Mouse (Mus musculus): ENCODE measurements around the gene Golga2. TPM values are rescaled to one million over a fixed set of nuclear protein-coding genes. Genes with fewer than 3 reads are reported as not detected.

Gene Golga2
- polyA plus RNA-seq, 1 experiment from 2014 or later, result 25.4 TPM

DNA sequence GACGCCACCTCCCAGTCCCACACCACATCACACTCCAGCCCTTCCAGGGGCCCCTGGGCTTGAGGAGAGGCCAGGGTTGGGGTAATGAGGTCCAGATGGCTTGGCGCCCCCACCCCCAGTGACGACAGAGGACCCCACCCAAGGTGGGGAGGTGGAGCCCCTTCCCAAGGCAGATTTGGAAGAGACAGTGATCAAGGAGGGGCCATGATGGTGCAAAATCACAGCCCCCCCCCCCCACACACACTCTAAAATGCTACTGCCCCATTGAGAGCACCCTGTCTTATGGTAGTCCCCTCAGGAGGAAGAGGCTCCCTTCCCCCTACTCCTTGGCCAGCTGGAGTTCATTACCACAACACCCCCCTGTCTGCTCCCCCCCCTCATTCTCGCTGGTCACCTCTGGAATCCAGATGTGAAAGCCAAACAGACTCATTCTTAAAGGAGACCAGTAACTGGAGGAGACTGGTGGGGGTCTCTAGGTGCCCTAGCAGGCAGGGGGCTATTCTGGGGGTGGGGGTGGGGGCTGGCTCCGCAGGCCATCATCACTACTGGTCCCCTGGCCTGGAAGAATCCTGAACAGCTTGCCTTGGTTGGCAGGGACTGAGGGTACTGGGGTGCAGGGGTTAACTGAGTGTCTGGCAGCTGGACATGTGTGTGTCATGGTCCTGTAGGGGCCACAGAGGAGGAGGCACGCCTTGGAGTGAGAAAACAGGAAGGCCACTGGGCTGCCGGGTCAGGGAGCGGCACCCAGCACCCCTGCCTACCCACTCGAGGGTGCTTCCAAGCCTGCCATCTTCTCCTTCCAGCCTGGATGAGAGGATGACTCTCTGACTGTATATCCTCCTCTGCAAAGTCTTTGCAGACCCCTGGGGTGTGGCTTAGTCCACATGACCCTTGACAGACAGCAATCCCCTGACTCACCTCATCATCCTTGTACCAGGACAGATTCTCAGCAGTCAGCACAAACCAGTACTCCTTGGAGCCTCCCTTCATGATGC is 32.7 kb downstream of the Golga2 start:
- Histone ChIP-seq H3K4me3 (ENCODE audit: low read depth, low read length) (no peak overlapping the region), H3K9me3 (ENCODE audit: control insufficient read depth, low read length) (no peaks in the 10 kb centered on the region), H3K4me1 (ENCODE audit: control insufficient read depth, insufficient read depth, low read length) (peaks cover 8% of the 10 kb centered on the region; the same call in 1 of the 2 replicates), H3K9ac (replicated peaks; ENCODE audit: low read depth, low read length) (no peak overlapping the region), H3K27ac (ENCODE audit: low read depth, low read length) (no peak overlapping the region), H3K36me3 (ENCODE audit: control insufficient read depth, insufficient read depth, low read length) (peaks cover 14% of the 10 kb centered on the region), H3K4me2 (ENCODE audit: low read depth, low read length) (no peak overlapping the region), H3K27me3 (ENCODE audit: control insufficient read depth, insufficient read depth, low read length) (no peaks in the 10 kb centered on the region)
- 54% methylated on average over 9 of the region's 9 CpGs for WGBS
- ATAC-seq (ENCODE audit: low read depth), result no peak

DNA sequence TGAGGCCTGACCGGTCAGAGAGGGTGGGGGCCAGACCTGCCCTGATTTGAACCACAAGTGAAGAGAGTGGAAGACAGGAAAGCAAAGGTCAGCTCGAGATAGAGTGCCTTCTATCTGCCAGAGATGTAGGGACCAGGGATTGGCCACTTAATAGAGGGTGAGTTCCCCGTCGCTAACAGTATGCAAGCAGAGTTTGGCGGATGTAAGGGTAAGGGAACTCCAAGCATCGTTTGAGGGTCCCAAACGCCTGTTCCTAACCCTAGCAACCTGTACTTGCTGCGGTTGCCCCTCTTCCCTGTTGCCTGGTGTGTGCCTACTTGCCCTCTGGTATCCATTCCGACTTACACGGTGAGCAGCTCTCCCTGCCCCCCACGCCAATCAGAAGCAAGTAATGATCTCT is 33.5 kb downstream of the Golga2 start:
- Histone ChIP-seq H3K4me1 (ENCODE audit: control insufficient read depth, insufficient read depth, low read length) (peaks cover 8% of the 10 kb centered on the region; the same call in 1 of the 2 replicates), H3K9me3 (ENCODE audit: control insufficient read depth, low read length) (no peaks in the 10 kb centered on the region), H3K27me3 (ENCODE audit: control insufficient read depth, insufficient read depth, low read length) (no peaks in the 10 kb centered on the region), H3K36me3 (ENCODE audit: control insufficient read depth, insufficient read depth, low read length) (peaks cover 14% of the 10 kb centered on the region; the same call in 1 of the 2 replicates), H3K4me2 (ENCODE audit: low read depth, low read length) (no peak overlapping the region), H3K9ac (replicated peaks; ENCODE audit: low read depth, low read length) (no peak overlapping the region), H3K27ac (ENCODE audit: low read depth, low read length) (no peak overlapping the region), H3K4me3 (ENCODE audit: low read depth, low read length) (no peak overlapping the region)
- 73% methylated on average over 11 of the region's 11 CpGs for WGBS
- ATAC-seq (ENCODE audit: low read depth), result no peak

DNA sequence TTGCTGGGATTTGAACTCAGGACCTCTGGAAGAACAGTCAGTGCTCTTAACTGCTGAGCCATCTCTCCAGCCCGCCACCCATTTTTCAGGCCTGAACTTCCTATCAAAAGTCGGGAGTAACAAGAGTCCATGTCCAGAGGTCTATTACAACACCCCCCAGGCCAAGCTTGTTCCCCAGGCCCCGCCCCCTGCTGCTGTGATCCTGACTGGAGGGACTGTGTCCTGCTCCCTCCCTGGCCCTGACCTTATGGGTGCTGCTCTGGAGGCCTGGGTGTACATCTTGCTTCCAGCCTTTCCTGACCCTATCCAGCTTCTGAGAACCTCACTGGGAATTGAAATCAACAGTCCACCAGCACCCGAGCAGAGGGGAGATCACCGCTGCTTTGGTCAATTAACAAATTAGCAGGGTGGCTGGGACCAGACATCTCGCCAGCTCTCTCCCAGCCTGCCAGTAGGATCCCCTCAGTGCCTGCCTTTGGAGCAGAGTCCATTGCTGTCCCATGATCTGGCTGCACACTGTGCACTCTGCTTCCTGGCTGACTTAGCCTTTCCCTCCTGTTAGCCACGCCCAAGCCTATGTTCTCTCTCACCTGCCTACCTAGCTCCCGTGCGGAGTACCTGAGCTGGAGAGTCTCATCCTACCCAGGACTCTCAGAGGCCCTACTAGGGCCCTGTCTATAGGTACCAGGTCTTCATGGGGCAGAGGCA is 34.6 kb downstream of the Golga2 start:
- 66% methylated on average over 9 of the region's 9 CpGs for WGBS
- Histone ChIP-seq H3K9me3 (ENCODE audit: control insufficient read depth, low read length) (no peaks in the 10 kb centered on the region), H3K4me2 (ENCODE audit: low read depth, low read length) (no peak overlapping the region), H3K27ac (ENCODE audit: low read depth, low read length) (no peak overlapping the region), H3K27me3 (ENCODE audit: control insufficient read depth, insufficient read depth, low read length) (no peaks in the 10 kb centered on the region), H3K9ac (replicated peaks; ENCODE audit: low read depth, low read length) (no peak overlapping the region), H3K36me3 (ENCODE audit: control insufficient read depth, insufficient read depth, low read length) (0 out of 2 replicates have a peak, but pooled peaks cover 8% of the 10 kb centered on the region), H3K4me3 (ENCODE audit: low read depth, low read length) (no peak overlapping the region), H3K4me1 (ENCODE audit: control insufficient read depth, insufficient read depth, low read length) (peaks cover 8% of the 10 kb centered on the region; the same call in 1 of the 2 replicates)
- ATAC-seq (ENCODE audit: low read depth), result no peak

DNA sequence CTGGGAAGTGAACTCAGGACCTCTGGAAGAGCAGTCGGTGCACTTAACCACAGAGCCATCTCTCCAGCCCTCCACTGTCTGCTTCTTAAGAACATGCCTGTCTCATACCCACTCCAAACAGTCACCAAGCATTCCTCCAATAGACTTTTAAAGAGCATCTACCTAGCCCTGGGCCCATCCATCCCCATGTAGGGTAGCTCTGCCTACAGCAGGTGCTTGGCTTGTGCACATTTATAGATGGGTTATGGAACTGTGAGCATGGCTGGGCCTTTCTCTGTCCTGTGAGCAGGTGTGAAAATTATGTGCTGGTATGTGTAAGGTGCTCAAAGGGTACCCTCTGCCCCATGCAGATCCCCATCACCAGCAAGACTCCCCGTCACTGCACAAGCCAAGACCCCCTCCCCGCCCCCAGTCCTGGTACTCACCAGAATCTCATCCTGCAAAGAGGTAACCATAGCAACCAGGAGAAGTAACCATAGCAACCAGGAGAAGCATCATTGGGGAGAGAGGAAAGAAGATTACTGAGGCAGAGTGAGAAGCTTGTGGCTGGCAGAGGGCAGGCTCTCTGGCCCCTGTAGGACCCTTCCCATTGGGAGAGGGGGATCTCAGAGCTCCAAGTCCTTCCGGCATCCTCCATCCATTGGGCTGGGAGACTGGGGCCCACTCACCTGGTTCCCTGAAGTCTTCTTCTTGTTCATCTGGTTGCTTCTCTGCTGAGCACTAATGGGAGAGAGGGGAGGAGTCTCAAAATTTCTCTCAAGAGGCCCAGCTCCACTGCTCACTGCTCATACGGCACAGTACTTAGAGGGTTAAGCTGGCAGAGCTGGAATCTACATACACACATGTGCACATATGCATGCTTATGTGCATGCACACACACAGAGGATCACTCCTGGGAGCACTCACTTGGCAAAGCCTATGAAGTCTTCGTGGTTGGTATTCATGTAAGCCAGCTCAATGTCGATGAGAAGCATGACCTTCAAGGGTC is 35.9 kb downstream of the Golga2 start:
- WGBS, result 55% methylated on average over 7 of the region's 7 CpGs
- Histone ChIP-seq H3K27ac (ENCODE audit: low read depth, low read length) (peak overlapping the region; percentile 73), H3K4me2 (ENCODE audit: low read depth, low read length) (0 out of 2 replicates have a peak overlapping the region, but pooled peaks have one; percentile 6), H3K9me3 (ENCODE audit: control insufficient read depth, low read length) (no peaks in the 10 kb centered on the region), H3K36me3 (ENCODE audit: control insufficient read depth, insufficient read depth, low read length) (0 out of 2 replicates have a peak, but pooled peaks cover 8% of the 10 kb centered on the region), H3K4me3 (ENCODE audit: low read depth, low read length) (no peak overlapping the region), H3K4me1 (ENCODE audit: control insufficient read depth, insufficient read depth, low read length) (peaks cover 8% of the 10 kb centered on the region; the same call in 1 of the 2 replicates), H3K9ac (replicated peaks; ENCODE audit: low read depth, low read length) (0 out of 2 replicates have a peak overlapping the region, but pooled peaks have one; percentile 21), H3K27me3 (ENCODE audit: control insufficient read depth, insufficient read depth, low read length) (no peaks in the 10 kb centered on the region)
- peak; percentile 68 for ATAC-seq (ENCODE audit: low read depth)

DNA sequence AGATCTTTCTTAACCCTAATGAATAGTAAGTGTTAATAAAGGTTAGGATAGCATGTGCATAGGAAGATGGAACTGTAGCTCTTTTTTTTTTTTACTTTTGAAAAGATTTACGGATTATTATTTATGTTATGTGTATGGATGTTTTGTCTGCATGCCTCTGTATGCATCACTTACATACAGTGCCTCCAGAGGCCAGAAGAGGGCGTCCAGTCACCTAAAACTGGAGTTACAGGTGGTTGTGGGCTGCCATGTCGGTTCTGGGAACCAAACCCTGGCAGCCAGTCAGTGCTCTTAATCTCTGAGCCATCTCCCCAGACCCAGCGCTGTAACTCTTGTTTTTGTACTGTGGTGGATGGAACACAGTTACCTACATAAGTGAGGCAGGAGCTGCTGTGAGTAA is 37.1 kb downstream of the Golga2 start:
- WGBS, result 67% methylated on average over 4 of the region's 4 CpGs
- ATAC-seq (ENCODE audit: low read depth), result no peak
- H3K4me2 ChIP-seq (ENCODE audit: low read depth, low read length), result no peak overlapping the region
- no peaks in the 10 kb centered on the region for H3K27me3 ChIP-seq (ENCODE audit: control insufficient read depth, insufficient read depth, low read length)
- 0 out of 2 replicates have a peak, but pooled peaks cover 8% of the 10 kb centered on the region for H3K36me3 ChIP-seq (ENCODE audit: control insufficient read depth, insufficient read depth, low read length)
- no peak overlapping the region for H3K4me3 ChIP-seq (ENCODE audit: low read depth, low read length)
- peaks cover 8% of the 10 kb centered on the region; the same call in 1 of the 2 replicates for H3K4me1 ChIP-seq (ENCODE audit: control insufficient read depth, insufficient read depth, low read length)
- H3K27ac ChIP-seq (ENCODE audit: low read depth, low read length), result no peak overlapping the region
- no peaks in the 10 kb centered on the region for H3K9me3 ChIP-seq (ENCODE audit: control insufficient read depth, low read length)
- no peak overlapping the region for H3K9ac ChIP-seq (replicated peaks; ENCODE audit: low read depth, low read length)

DNA sequence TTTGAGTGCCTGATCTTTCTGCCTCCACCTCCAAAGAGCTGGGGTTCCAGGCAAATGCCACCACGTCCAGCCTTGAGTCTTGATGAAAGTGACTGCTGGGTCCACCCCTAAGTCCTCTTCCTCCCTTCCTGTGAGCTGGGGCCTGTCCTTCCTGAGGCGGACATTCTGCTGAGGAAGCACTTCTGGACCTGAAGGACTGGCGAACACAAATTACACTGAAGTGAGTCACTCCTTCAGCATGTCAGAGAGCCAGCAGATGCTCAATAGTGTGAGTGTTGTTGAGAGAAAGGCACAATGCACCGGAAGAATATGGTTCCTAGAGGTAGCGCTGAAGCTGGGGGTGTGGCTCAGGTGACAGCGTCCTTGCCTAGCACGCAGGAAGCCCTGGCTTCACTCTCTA is 38.2 kb downstream of the Golga2 start:
- WGBS, result 70% methylated on average over 7 of the region's 7 CpGs
- no peak overlapping the region for H3K9ac ChIP-seq (replicated peaks; ENCODE audit: low read depth, low read length)
- 0 out of 2 replicates have a peak, but pooled peaks cover 3% of the 10 kb centered on the region for H3K36me3 ChIP-seq (ENCODE audit: control insufficient read depth, insufficient read depth, low read length)
- no peaks in the 10 kb centered on the region for H3K27me3 ChIP-seq (ENCODE audit: control insufficient read depth, insufficient read depth, low read length)
- H3K27ac ChIP-seq (ENCODE audit: low read depth, low read length), result no peak overlapping the region
- no peak overlapping the region for H3K4me3 ChIP-seq (ENCODE audit: low read depth, low read length)
- ATAC-seq (ENCODE audit: low read depth), result no peak
- no peaks in the 10 kb centered on the region for H3K9me3 ChIP-seq (ENCODE audit: control insufficient read depth, low read length)
- H3K4me2 ChIP-seq (ENCODE audit: low read depth, low read length), result no peak overlapping the region
- peaks cover 8% of the 10 kb centered on the region; the same call in 1 of the 2 replicates for H3K4me1 ChIP-seq (ENCODE audit: control insufficient read depth, insufficient read depth, low read length)

DNA sequence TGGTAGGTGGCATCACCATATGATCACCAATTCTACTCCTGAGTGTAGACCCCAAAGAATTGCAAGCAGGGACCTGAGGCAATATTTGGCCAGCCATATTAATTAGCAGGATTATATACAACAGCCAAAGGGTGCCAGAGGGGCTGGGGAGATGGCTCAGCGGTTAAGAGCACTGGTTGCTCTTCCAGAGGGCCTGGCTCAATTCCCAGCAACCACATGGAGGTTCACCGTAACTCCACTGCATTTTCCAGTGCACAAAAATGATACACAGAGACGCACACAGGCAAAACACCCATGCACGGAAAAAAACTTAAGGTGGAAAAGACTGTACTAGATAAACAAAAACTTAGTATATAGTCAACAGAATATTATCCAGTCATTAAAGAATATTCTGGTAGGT is 40.0 kb downstream of the Golga2 start:
- ATAC-seq (ENCODE audit: low read depth), result no peak
- no peak overlapping the region for H3K27ac ChIP-seq (ENCODE audit: low read depth, low read length)
- WGBS, result 75% methylated on average over 4 of the region's 4 CpGs
- H3K4me2 ChIP-seq (ENCODE audit: low read depth, low read length), result no peak overlapping the region
- no peak overlapping the region for H3K9ac ChIP-seq (replicated peaks; ENCODE audit: low read depth, low read length)
- peaks cover 4% of the 10 kb centered on the region; the same call in 1 of the 2 replicates for H3K36me3 ChIP-seq (ENCODE audit: control insufficient read depth, insufficient read depth, low read length)
- H3K9me3 ChIP-seq (ENCODE audit: control insufficient read depth, low read length), result no peaks in the 10 kb centered on the region
- no peak overlapping the region for H3K4me3 ChIP-seq (ENCODE audit: low read depth, low read length)
- H3K27me3 ChIP-seq (ENCODE audit: control insufficient read depth, insufficient read depth, low read length), result no peaks in the 10 kb centered on the region
- peaks cover 7% of the 10 kb centered on the region; the same call in 1 of the 2 replicates for H3K4me1 ChIP-seq (ENCODE audit: control insufficient read depth, insufficient read depth, low read length)

DNA sequence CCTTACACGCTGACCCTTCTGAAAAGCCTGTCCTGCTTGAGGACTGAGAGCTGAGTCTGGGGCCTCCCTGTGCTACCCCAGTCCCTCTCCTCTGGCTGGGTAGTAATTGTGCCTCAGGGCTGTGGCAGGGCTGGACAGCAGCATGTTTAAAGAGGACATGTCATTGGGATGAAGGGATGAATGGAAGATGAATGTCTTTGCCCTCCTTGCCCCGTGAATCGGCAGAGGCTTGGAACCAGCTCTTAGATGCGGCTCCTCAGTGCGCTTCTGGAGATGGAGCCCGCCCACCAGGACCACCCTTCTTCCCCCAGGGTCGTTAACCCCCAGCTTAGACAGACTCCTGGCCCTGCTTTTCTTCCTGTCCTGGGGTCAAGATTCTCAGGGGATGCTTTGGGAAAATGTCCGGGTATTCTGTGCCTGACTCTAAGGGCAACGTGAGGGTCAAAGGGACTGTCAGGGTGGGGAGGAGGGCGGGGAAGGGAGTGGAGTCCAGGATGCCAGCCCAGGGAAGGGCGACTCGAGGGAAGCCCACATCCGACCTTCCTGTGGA is 41.8 kb downstream of the Golga2 start:
- no peak overlapping the region for H3K4me2 ChIP-seq (ENCODE audit: low read depth, low read length)
- ATAC-seq (ENCODE audit: low read depth), result no peak

More for the DNA sequence above, 41.8 kb downstream of the Golga2 start:
- Histone ChIP-seq H3K9ac (replicated peaks; ENCODE audit: low read depth, low read length) (no peak overlapping the region), H3K36me3 (ENCODE audit: control insufficient read depth, insufficient read depth, low read length) (peaks cover 14% of the 10 kb centered on the region; the same call in 1 of the 2 replicates), H3K4me3 (ENCODE audit: low read depth, low read length) (no peak overlapping the region), H3K27me3 (ENCODE audit: control insufficient read depth, insufficient read depth, low read length) (no peaks in the 10 kb centered on the region), H3K4me1 (ENCODE audit: control insufficient read depth, insufficient read depth, low read length) (no peaks in the 10 kb centered on the region), H3K9me3 (ENCODE audit: control insufficient read depth, low read length) (no peaks in the 10 kb centered on the region), H3K27ac (ENCODE audit: low read depth, low read length) (no peak overlapping the region)
- WGBS, result 4% methylated on average over 13 of the region's 13 CpGs
